Mouse (Mus musculus) heart, adult 2 months (tissue): ENCODE results near the gene Mmp12. TPM values are rescaled to one million over a fixed set of nuclear protein-coding genes. Genes with fewer than 3 reads are reported as not detected.
"Not testable (repeated sequence)": the region's sequence is repeated elsewhere in the genome, so short reads cannot be mapped to it uniquely, and the experiment has no call there.

ENCODE experiments used
- DNase-seq, 2 experiments: peaks; one replicate each; pipeline ENCODE4 v3.0.0; 2021
- H3K27ac ChIP-seq: fragments of 200-600 bp; 2 replicates; pipeline ENCODE4 v1.8.1; 2022
- H3K27me3 ChIP-seq: fragments of 200-500 bp; 2 replicates; pipeline ENCODE4 v1.6.1; 2012; ENCODE audit warnings: mild to moderate bottlenecking, low read length, inconsistent platforms, mixed read lengths; ENCODE audit not compliant: control insufficient read depth, insufficient read depth
- H3K36me3 ChIP-seq: fragments of 200-500 bp; 2 replicates; pipeline ENCODE4 v1.6.1; 2012; ENCODE audit warnings: low read length, inconsistent platforms; ENCODE audit not compliant: control insufficient read depth, insufficient read depth
- H3K4me1 ChIP-seq: fragments of 200-500 bp; 2 replicates; pipeline ENCODE4 v1.6.1; 2011; ENCODE audit warnings: low read length; ENCODE audit not compliant: control insufficient read depth, insufficient read depth
- H3K4me3 ChIP-seq: fragments of 200-600 bp; 2 replicates; pipeline ENCODE4 v1.8.1; 2022
- H3K79me2 ChIP-seq: fragments of 200-500 bp; replicated peaks from 2 replicates; pipeline ENCODE4 v1.6.1; 2012; ENCODE audit warnings: mild to moderate bottlenecking, inconsistent platforms, low read length, moderate library complexity, mixed read lengths; ENCODE audit not compliant: control insufficient read depth, insufficient read depth
- H3K9ac ChIP-seq: fragments of 200-500 bp; 2 replicates; pipeline ENCODE4 v1.6.1; 2012; ENCODE audit warnings: low read depth, mild to moderate bottlenecking, control low read depth, inconsistent platforms, low read length, mixed read lengths
- CTCF ChIP-seq: fragments of 200-600 bp; IDR thresholded peaks from 2 replicates; pipeline ENCODE4 v1.8.1; 2022; ENCODE audit warnings: antibody characterized with exemption, mild to moderate bottlenecking, moderate library complexity
- EP300 ChIP-seq: fragments of 200-500 bp; IDR thresholded peaks from 2 replicates; pipeline ENCODE4 v1.6.1; 2011; ENCODE audit warnings: low read depth, low read length, control low read depth; ENCODE audit not compliant: insufficient read depth
- POLR2A ChIP-seq: fragments of 200-500 bp; IDR thresholded peaks from 2 replicates; pipeline ENCODE4 v1.6.1; 2011; ENCODE audit warnings: mild to moderate bottlenecking, low read depth, low read length, control low read depth; ENCODE audit not compliant: insufficient read depth
- WGBS: fragments of 180-500 bp; shearing (Covaris S2); methylation state at CpG from one replicate; pipeline ENCODE4 v1.1.7; 2018; 5-methylcytosine and 5-hydroxymethylcytosine counted together
- intact Hi-C: fragments of 180-260 bp; cut with DNase I; formaldehyde crosslinking; loops from one replicate; pipeline ENCODE4 v1.15.1; 2025
- polyA plus RNA-seq: library from polyadenylated mRNA; depleted of rRNA; stranded (reverse); fragments of >200 nt; gene quantifications from 2 replicates; pipeline ENCODE4 v1.2.3, GENCODE M21; 2012; rRNA removed
- total RNA-seq, 2 experiments: library from RNA; stranded (reverse); gene quantifications; 2 replicates each; pipeline ENCODE4 v1.2.3; 2021

Gene Mmp12
- total and polyA plus RNA-seq, 3 experiments, result 0.41 to 0.65 (median 0.49) TPM

- Histone ChIP-seq H3K4me3 (no peak within 1 kb of the TSS), H3K9ac (no peak within 1 kb of the TSS), H3K4me1 (no peaks in the 10 kb centered on the region), H3K27me3 (no peaks in the 10 kb centered on the region), H3K36me3 (no peaks in the 10 kb centered on the region), H3K79me2 (no peaks in the 10 kb centered on the region), H3K27ac (no peak within 1 kb of the TSS)
- DNase-seq, result no peak
- TF ChIP-seq EP300 (no peak), CTCF (no peak), POLR2A (no peak)
- intact Hi-C loops, result no loop called here
These were observed 43.8 kb downstream of the Mmp12 start, which contains the start of gene Mmp1b for GRCm38 (mm10) chr9:7387947-7388346. Mmp1b (minus strand) TSS chr9:7388047.

GRCm38 (mm10) chr9:7396556-7396955 is 52.4 kb downstream of the Mmp12 start:
- intact Hi-C loops, result loop anchor here (5.0 kb wide), 1 partner anchor 66 kb away; no protein-coding TSS in a partner anchor
- DNase-seq, result not testable (repeated sequence)
- WGBS, result 79% methylated on average over 8 of the region's 8 CpGs

More at GRCm38 (mm10) chr9:7396556-7396955, 52.4 kb downstream of the Mmp12 start:
- not testable (repeated sequence) for H3K9ac ChIP-seq, H3K79me2 ChIP-seq, H3K27me3 ChIP-seq, H3K4me1 ChIP-seq, H3K36me3 ChIP-seq, H3K27ac ChIP-seq, H3K4me3 ChIP-seq

Other genes starting within 250 kb of the Mmp12 start
- gene Dync2h1, start 159.9 kb upstream of the Mmp12 start, total RNA-seq, result 1 to 10 TPM; 1.3 to 1.4 TPM
- 0.35 and 1.1 TPM in 2 replicates for gene Dync2h1, start 159.9 kb upstream of the Mmp12 start, polyA plus RNA-seq
- gene Dcun1d5, start 159.9 kb upstream of the Mmp12 start, total RNA-seq, result 10 to 100 TPM; 55.0 to 65.8 TPM
- gene Dcun1d5, start 159.9 kb upstream of the Mmp12 start, polyA plus RNA-seq, result 14.3 and 18.6 TPM in 2 replicates
- under 1 TPM; 0.16 to 0.44 TPM for gene Mmp13, start 71.9 kb upstream of the Mmp12 start, total RNA-seq
- gene Mmp13, start 71.9 kb upstream of the Mmp12 start, polyA plus RNA-seq, result 0.45 and 0.59 TPM in 2 replicates
- not detected for gene Mmp1b, start 43.7 kb downstream of the Mmp12 start, total RNA-seq
- not detected in 2 replicates for gene Mmp1b, start 43.7 kb downstream of the Mmp12 start, polyA plus RNA-seq
- under 1 TPM; 0.34 to 0.43 TPM for gene Mmp3, start 101.4 kb downstream of the Mmp12 start, total RNA-seq
- gene Mmp3, start 101.4 kb downstream of the Mmp12 start, polyA plus RNA-seq, result 2.4 and 5.8 TPM in 2 replicates
- not detected for gene Mmp10, start 158.0 kb downstream of the Mmp12 start, total RNA-seq
- not detected in 2 replicates for gene Mmp10, start 158.0 kb downstream of the Mmp12 start, polyA plus RNA-seq
- gene Mmp8, start 214.1 kb downstream of the Mmp12 start, total RNA-seq, result under 1 TPM; 0.09 to 0.23 TPM
- gene Mmp8, start 214.1 kb downstream of the Mmp12 start, polyA plus RNA-seq, result 0.12 and 0.16 TPM in 2 replicates
- gene Mmp27, start 227.0 kb downstream of the Mmp12 start, total RNA-seq, result under 1 TPM; 0.11 to 0.13 TPM
- 0.15 and 0.21 TPM in 2 replicates for gene Mmp27, start 227.0 kb downstream of the Mmp12 start, polyA plus RNA-seq